Mouse (Mus musculus): ENCODE measurements around the gene Edn1. TPM values are rescaled to one million over a fixed set of nuclear protein-coding genes. Genes with fewer than 3 reads are reported as not detected.

Gene Edn1
- total RNA-seq (2021) (1 to 10 TPM; 3.0 to 3.2 TPM), polyA plus RNA-seq (2012; rRNA removed) (2.2 and 4.4 TPM in 2 replicates)
- long read RNA-seq, partial matches to known transcripts: 0 of 2 reads
- long read RNA-seq, other reads (novel, unspliced or antisense): 0 of 2 reads

DNA sequence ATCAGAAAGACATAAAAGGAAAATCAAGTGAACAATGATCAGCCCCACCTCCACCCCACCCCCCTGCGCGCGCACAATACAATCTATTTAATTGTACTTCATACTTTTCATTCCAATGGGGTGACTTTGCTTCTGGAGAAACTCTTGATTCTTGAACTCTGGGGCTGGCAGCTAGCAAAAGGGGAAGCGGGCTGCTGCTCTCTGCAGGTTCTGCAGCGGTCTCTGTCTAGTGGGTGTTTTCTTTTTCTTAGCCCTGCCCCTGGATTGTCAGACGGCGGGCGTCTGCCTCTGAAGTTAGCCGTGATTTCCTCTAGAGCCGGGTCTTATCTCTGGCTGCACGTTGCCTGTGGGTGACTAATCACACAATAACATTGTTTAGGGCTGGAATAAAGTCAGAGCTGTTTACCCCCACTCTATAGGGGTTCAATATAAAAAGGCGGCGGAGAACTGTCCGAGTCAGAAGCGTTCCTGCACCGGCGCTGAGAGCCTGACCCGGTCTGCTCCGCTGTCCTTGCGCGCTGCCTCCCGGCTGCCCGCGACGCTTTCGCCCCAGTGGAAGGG, at the start of gene Edn1:
TSS of gene Edn1 (plus strand) at position 316 of the 561 bp plus-strand sequence.
- Histone ChIP-seq H3K4me1 (ENCODE audit: control insufficient read depth, insufficient read depth, low read length) (peaks cover 5% of the 10 kb centered on the region), H3K36me3 (ENCODE audit: control insufficient read depth, insufficient read depth, low read length) (no peaks in the 10 kb centered on the region), H3K79me2 (replicated peaks; ENCODE audit: control insufficient read depth, insufficient read depth, low read length) (no peaks in the 10 kb centered on the region), H3K4me3 (peak within 1 kb of the TSS; percentile 54), H3K27me3 (ENCODE audit: control insufficient read depth, insufficient read depth, low read length) (no peaks in the 10 kb centered on the region), H3K27ac (peak within 1 kb of the TSS; percentile 87), H3K9ac (ENCODE audit: low read depth, low read length) (peak within 1 kb of the TSS; percentile 77)
- peak; percentile 76 to 82 for DNase-seq
- TF ChIP-seq POLR2A (IDR thresholded peaks at IDR 0.05; ENCODE audit: insufficient read depth, low read depth, low read length) (peak; percentile 51), CTCF (IDR thresholded peaks at IDR 0.05) (0 out of 2 replicates have a peak, but pooled peaks have one; percentile 3), EP300 (IDR thresholded peaks at IDR 0.05; ENCODE audit: insufficient read depth, low read depth, low read length) (no peak)
- WGBS: under 1% methylated on average over 26 of the region's 26 CpGs
- intact Hi-C loops (cut with DNase I): loop anchor here (1.0 to 5.0 kb wide), 5 partner anchors 42 to 659 kb away; partner anchors contain the start of gene Hivep1

DNA sequence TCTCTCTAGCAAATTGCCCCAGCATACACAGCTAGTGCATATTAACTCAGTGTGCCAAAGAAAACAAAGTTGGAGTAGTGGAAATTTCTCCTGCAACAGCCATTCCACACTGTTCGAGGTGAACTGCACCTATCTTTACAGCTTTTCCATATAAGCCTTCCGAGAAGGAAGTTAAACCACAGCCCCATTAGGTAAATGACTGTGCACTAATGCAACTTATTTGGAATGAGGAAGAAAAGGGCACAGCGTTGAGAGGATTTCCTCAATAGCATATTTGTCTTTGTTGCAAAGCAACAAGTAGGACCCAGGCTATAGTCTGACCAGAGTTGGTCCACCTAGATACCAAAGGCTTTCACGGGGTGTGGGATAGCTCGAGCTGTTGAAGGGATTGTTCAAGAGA, 47.5 kb upstream of the Edn1 start:
- H3K9ac ChIP-seq (ENCODE audit: low read depth, low read length): no peak overlapping the region
- no peak for TF ChIP-seq EP300 (IDR thresholded peaks at IDR 0.05; ENCODE audit: insufficient read depth, low read depth, low read length)
- TF ChIP-seq CTCF (IDR thresholded peaks at IDR 0.05): no peak
- TF ChIP-seq POLR2A (IDR thresholded peaks at IDR 0.05; ENCODE audit: insufficient read depth, low read depth, low read length): no peak
- H3K27me3 ChIP-seq (ENCODE audit: control insufficient read depth, insufficient read depth, low read length): no peaks in the 10 kb centered on the region
- intact Hi-C loops (cut with DNase I): no loop called here
- no peaks in the 10 kb centered on the region for H3K79me2 ChIP-seq (replicated peaks; ENCODE audit: control insufficient read depth, insufficient read depth, low read length)
- 0 out of 2 replicates have a peak, but pooled peaks cover 2% of the 10 kb centered on the region for H3K36me3 ChIP-seq (ENCODE audit: control insufficient read depth, insufficient read depth, low read length)
- no peak overlapping the region for H3K4me3 ChIP-seq
- H3K27ac ChIP-seq: no peak overlapping the region
- H3K4me1 ChIP-seq (ENCODE audit: control insufficient read depth, insufficient read depth, low read length): peaks cover 4% of the 10 kb centered on the region
- 65% methylated on average over 5 of the region's 5 CpGs for WGBS
- no peak for DNase-seq

DNA sequence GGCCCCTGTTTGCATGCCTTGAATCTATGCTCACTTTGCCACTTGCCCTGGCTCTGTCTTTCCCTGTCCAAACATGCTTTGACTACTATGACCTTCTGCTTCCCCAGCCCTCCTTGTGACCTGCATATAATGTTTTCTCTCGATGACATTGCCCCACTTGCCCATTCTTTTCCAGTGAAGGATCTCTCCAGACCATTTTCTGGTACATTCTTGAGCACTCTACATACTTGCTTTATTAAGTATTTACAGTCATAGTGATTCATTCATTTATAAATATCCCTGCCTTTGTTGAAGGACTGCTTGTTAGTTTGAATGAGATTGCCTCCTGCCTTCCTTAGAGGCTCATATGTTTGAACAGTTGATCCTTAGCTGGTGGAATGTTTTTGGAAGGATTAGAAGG, 46.2 kb upstream of the Edn1 start:
- H3K4me1 ChIP-seq (ENCODE audit: control insufficient read depth, insufficient read depth, low read length): peaks cover 6% of the 10 kb centered on the region
- no peak overlapping the region for H3K9ac ChIP-seq (ENCODE audit: low read depth, low read length)
- DNase-seq: no peak
- no peaks in the 10 kb centered on the region for H3K79me2 ChIP-seq (replicated peaks; ENCODE audit: control insufficient read depth, insufficient read depth, low read length)
- WGBS: 47% methylated on average over 1 of the region's 1 CpGs
- H3K4me3 ChIP-seq: no peak overlapping the region
- no peaks in the 10 kb centered on the region for H3K27me3 ChIP-seq (ENCODE audit: control insufficient read depth, insufficient read depth, low read length)
- no peak overlapping the region for H3K27ac ChIP-seq
- 0 out of 2 replicates have a peak, but pooled peaks cover 3% of the 10 kb centered on the region for H3K36me3 ChIP-seq (ENCODE audit: control insufficient read depth, insufficient read depth, low read length)
- TF ChIP-seq EP300 (IDR thresholded peaks at IDR 0.05; ENCODE audit: insufficient read depth, low read depth, low read length): no peak
- TF ChIP-seq CTCF (IDR thresholded peaks at IDR 0.05): no peak
- TF ChIP-seq POLR2A (IDR thresholded peaks at IDR 0.05; ENCODE audit: insufficient read depth, low read depth, low read length): no peak
- intact Hi-C loops (cut with DNase I): no loop called here

DNA sequence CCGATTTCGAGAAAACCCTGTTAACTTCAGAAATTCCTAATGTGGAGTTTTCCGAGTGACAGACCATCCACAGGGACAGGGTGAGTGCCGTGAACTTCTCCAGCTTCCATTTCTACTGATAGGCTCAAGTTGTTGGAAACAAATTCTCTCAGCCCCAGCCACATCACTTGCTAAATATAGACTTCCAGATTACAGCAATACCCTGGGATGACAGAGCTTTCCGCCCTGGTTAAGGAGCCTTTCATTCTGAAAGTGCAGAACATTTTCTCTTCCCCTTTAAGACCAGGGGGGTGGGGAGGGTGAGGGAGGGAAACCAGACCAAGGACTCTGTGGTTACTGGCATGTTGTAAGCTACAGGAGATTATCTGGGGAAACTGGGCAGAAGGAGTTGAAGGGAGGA, 42.9 kb upstream of the Edn1 start:
- Histone ChIP-seq H3K4me1 (ENCODE audit: control insufficient read depth, insufficient read depth, low read length) (peaks cover 6% of the 10 kb centered on the region), H3K9ac (ENCODE audit: low read depth, low read length) (no peak overlapping the region), H3K27ac (peak overlapping the region; percentile 83), H3K79me2 (replicated peaks; ENCODE audit: control insufficient read depth, insufficient read depth, low read length) (no peaks in the 10 kb centered on the region), H3K27me3 (ENCODE audit: control insufficient read depth, insufficient read depth, low read length) (no peaks in the 10 kb centered on the region), H3K36me3 (ENCODE audit: control insufficient read depth, insufficient read depth, low read length) (0 out of 2 replicates have a peak, but pooled peaks cover 3% of the 10 kb centered on the region), H3K4me3 (no peak overlapping the region)
- WGBS: 7% methylated on average over 5 of the region's 5 CpGs
- TF ChIP-seq CTCF (IDR thresholded peaks at IDR 0.05): no peak
- TF ChIP-seq POLR2A (IDR thresholded peaks at IDR 0.05; ENCODE audit: insufficient read depth, low read depth, low read length): no peak
- TF ChIP-seq EP300 (IDR thresholded peaks at IDR 0.05; ENCODE audit: insufficient read depth, low read depth, low read length): peak; percentile 43; the same call in 1 of the 2 replicates
- intact Hi-C loops (cut with DNase I): loop anchor here (2.0 kb wide), 1 partner anchor 42 kb away; the partner anchor contains the start of gene Edn1
- peak; percentile 44 to 70 for DNase-seq

DNA sequence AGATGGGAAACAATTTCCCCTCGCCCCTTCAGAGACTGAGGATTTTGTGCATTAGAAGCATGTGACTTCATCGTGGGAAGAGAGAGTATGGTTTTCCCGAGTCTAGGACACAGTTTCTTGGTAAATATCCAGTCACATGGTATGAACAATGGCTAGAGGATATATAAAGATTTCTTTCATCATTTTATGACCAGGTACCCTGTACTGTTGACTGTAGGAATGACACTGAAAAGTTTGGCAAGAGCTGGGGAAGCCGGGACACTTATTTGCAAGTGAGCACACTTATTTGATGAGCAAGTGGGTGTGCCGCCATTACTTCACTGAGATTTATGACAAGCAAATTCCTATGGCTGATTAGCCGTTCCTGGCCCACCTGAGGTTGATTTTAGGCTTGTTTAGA, 40.6 kb upstream of the Edn1 start:
- intact Hi-C loops (cut with DNase I): no loop called here
- no peak for TF ChIP-seq POLR2A (IDR thresholded peaks at IDR 0.05; ENCODE audit: insufficient read depth, low read depth, low read length)
- TF ChIP-seq EP300 (IDR thresholded peaks at IDR 0.05; ENCODE audit: insufficient read depth, low read depth, low read length): no peak
- TF ChIP-seq CTCF (IDR thresholded peaks at IDR 0.05): no peak
- DNase-seq: no peak
- Histone ChIP-seq H3K9ac (ENCODE audit: low read depth, low read length) (no peak overlapping the region), H3K27ac (no peak overlapping the region), H3K27me3 (ENCODE audit: control insufficient read depth, insufficient read depth, low read length) (no peaks in the 10 kb centered on the region), H3K79me2 (replicated peaks; ENCODE audit: control insufficient read depth, insufficient read depth, low read length) (no peaks in the 10 kb centered on the region), H3K36me3 (ENCODE audit: control insufficient read depth, insufficient read depth, low read length) (0 out of 2 replicates have a peak, but pooled peaks cover 3% of the 10 kb centered on the region), H3K4me1 (ENCODE audit: control insufficient read depth, insufficient read depth, low read length) (peaks cover 6% of the 10 kb centered on the region), H3K4me3 (no peak overlapping the region)
- WGBS: 94% methylated on average over 6 of the region's 6 CpGs

DNA sequence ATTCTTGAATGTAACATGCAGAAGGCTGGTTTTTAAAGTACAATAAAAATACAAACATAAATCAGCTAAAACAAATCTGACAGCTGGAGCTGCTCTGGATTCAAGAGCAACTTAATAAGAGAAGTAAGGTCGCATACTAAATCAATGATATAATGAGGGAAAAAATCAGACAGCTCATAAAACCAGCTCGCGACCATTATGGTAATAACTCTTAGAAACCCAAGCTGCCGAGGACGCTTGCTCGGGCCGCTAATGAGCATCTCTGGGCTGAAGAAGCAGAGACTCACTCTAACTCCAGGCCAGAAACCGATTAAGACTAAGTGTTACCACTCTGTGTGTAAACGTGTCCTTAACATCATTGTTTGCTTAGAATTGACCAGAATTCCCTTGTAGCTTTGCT, 31.2 kb upstream of the Edn1 start:
- Histone ChIP-seq H3K27ac (no peak overlapping the region), H3K79me2 (replicated peaks; ENCODE audit: control insufficient read depth, insufficient read depth, low read length) (no peaks in the 10 kb centered on the region), H3K36me3 (ENCODE audit: control insufficient read depth, insufficient read depth, low read length) (no peaks in the 10 kb centered on the region), H3K4me1 (ENCODE audit: control insufficient read depth, insufficient read depth, low read length) (no peaks in the 10 kb centered on the region), H3K9ac (ENCODE audit: low read depth, low read length) (no peak overlapping the region), H3K27me3 (ENCODE audit: control insufficient read depth, insufficient read depth, low read length) (no peaks in the 10 kb centered on the region), H3K4me3 (no peak overlapping the region)
- TF ChIP-seq POLR2A (IDR thresholded peaks at IDR 0.05; ENCODE audit: insufficient read depth, low read depth, low read length): no peak
- TF ChIP-seq EP300 (IDR thresholded peaks at IDR 0.05; ENCODE audit: insufficient read depth, low read depth, low read length): no peak
- DNase-seq: no peak
- intact Hi-C loops (cut with DNase I): no loop called here
- 91% methylated on average over 9 of the region's 9 CpGs for WGBS

Data from heart, adult 2 months (tissue).